Mouse (Mus musculus) MEL (cell line): ENCODE results near the gene Gm20662.

Source experiments
- CHD2 ChIP-seq: IDR thresholded peaks from 2 replicates; pipeline ENCODE4 v1.6.1; 2011; ENCODE audit warnings: low read length, improper control_type of control experiment
- CTCF ChIP-seq, 3 experiments: IDR thresholded peaks in 2 of 3; conservative IDR thresholded peaks in 1 of 3; 2 replicates each; pipeline ENCODE4 v1.5.1; 2011 to 2012; ENCODE audit warnings: low read length in 3 of 3, low read depth in 2 of 3, mild to moderate bottlenecking in 2 of 3, improper control_type of control experiment in 1 of 3, inconsistent platforms in 1 of 3, mixed read lengths in 1 of 3, moderate library complexity in 1 of 3; ENCODE audit not compliant: control insufficient read depth in 1 of 3, insufficient read depth in 1 of 3, poor library complexity in 1 of 3, severe bottlenecking in 1 of 3
- NELFE ChIP-seq: IDR thresholded peaks from 2 replicates; pipeline ENCODE4 v1.6.1; 2011; ENCODE audit warnings: low read depth, low read length, improper control_type of control experiment
- POLR2A ChIP-seq, 2 experiments: IDR thresholded peaks; 2 replicates each; pipeline ENCODE4 v1.6.1; 2011 to 2012; ENCODE audit warnings: low read length in 2 of 2, mild to moderate bottlenecking in 2 of 2, control low read depth in 1 of 2, improper control_type of control experiment in 1 of 2, low read depth in 1 of 2, moderate library complexity in 1 of 2; ENCODE audit not compliant: control insufficient read depth in 1 of 2, insufficient read depth in 1 of 2, poor library complexity in 1 of 2
- RCOR1 ChIP-seq: IDR thresholded peaks from 2 replicates; pipeline ENCODE4 v1.6.1; 2012; ENCODE audit warnings: low read depth, mild to moderate bottlenecking, inconsistent platforms, low read length, improper control_type of control experiment
- SIN3A ChIP-seq: IDR thresholded peaks from 2 replicates; pipeline ENCODE4 v1.6.1; 2012; ENCODE audit warnings: low read length, improper control_type of control experiment, inconsistent platforms
- TCF12 ChIP-seq: IDR thresholded peaks from 2 replicates; pipeline ENCODE4 v1.6.1; 2014; ENCODE audit warnings: low read depth, mild to moderate bottlenecking, inconsistent platforms, low read length, improper control_type of control experiment, moderate library complexity
- USF1 ChIP-seq: IDR thresholded peaks from 2 replicates; pipeline ENCODE4 v1.6.1; 2014; ENCODE audit warnings: low read depth, mild to moderate bottlenecking, inconsistent platforms, low read length, improper control_type of control experiment, moderate library complexity
- USF2 ChIP-seq, 2 experiments: IDR thresholded peaks; 2 replicates each; pipeline ENCODE4 v1.6.1; 2011 to 2012; ENCODE audit warnings: improper control_type of control experiment in 2 of 2, low read length in 2 of 2, borderline replicate concordance in 1 of 2, inconsistent platforms in 1 of 2, low read depth in 1 of 2, mild to moderate bottlenecking in 1 of 2; ENCODE audit not compliant: insufficient read depth in 1 of 2
- ZMIZ1 ChIP-seq: IDR thresholded peaks from 2 replicates; pipeline ENCODE4 v1.6.1; 2012; ENCODE audit warnings: low read depth, mild to moderate bottlenecking, inconsistent platforms, low read length, improper control_type of control experiment, moderate library complexity
- ZNF384 ChIP-seq: IDR thresholded peaks from 2 replicates; pipeline ENCODE4 v1.6.1; 2012; ENCODE audit warnings: low read depth, mild to moderate bottlenecking, inconsistent platforms, low read length, improper control_type of control experiment

- TF ChIP-seq CTCF (IDR thresholded peaks at IDR 0.05 in 2 of 3, conservative IDR thresholded peaks at IDR 0.05 in 1 of 3; ENCODE audit: control insufficient read depth in 1 of 3, insufficient read depth in 1 of 3, low read depth in 2 of 3, low read length in 3 of 3, poor library complexity in 1 of 3, severe bottlenecking in 1 of 3) (no peak), ZNF384 (no peak), USF2 (IDR thresholded peaks at IDR 0.05; ENCODE audit: borderline replicate concordance in 1 of 2, insufficient read depth in 1 of 2, low read depth in 1 of 2, low read length in 2 of 2) (no peak), SIN3A (no peak), ZMIZ1 (no peak), RCOR1 (no peak), USF1 (no peak), POLR2A (IDR thresholded peaks at IDR 0.05; ENCODE audit: control insufficient read depth in 1 of 2, insufficient read depth in 1 of 2, low read depth in 1 of 2, low read length in 2 of 2, poor library complexity in 1 of 2) (no peak), TCF12 (no peak), NELFE (no peak), CHD2 (no peak)
Measured at GRCm38 (mm10) chr9:107996049-107996448, at the start of gene Gm20662.
